Mouse (Mus musculus) lung, postnatal 0 days (tissue): ENCODE measurements at regions not wholly inside any gene's neighbourhood (a gene's known extent, or its start where the extent isn't known, plus 50 kb on each side); places are given as distances from the start of the nearest gene placed in this dataset.

ENCODE experiments used
- CTCF ChIP-seq: IDR thresholded peaks from 2 replicates; pipeline ENCODE4 v1.5.1; 2016; ENCODE audit warnings: antibody characterized with exemption, mild to moderate bottlenecking
- EP300 ChIP-seq: IDR thresholded peaks from 2 replicates; pipeline ENCODE4 v1.6.1; 2016; ENCODE audit warnings: antibody characterized with exemption, mild to moderate bottlenecking, control low read depth

- TF ChIP-seq CTCF (no peak), EP300 (no peak)
Observed at GRCm38 (mm10) chr11:18528568-18528967, 490.2 kb downstream of the Meis1 start.
